Mouse (Mus musculus) limb, embryonic 11.5 days (tissue): ENCODE data around the gene Epn1. TPM values are rescaled to one million over a fixed set of nuclear protein-coding genes. Genes with fewer than 3 reads are reported as not detected.

Source experiments
- ATAC-seq: fragments of 200-750 bp; cut with Nextera tagmentation; 2 replicates; pipeline ENCODE4 v1.8.0; 2017; ENCODE audit warnings: low read depth; ENCODE audit not compliant: insufficient number of reproducible peaks, low FRiP score, low TSS enrichment
- DNase-seq: peaks from one replicate; pipeline ENCODE4 v3.0.0-alpha.2; 2015; ENCODE audit warnings: low spot score
- H3K27ac ChIP-seq: fragments of 300-500 bp; sonication (generic); replicated peaks from 2 replicates; pipeline ENCODE4 v1.5.1; 2014; ENCODE audit warnings: low read depth, mild to moderate bottlenecking, low read length
- H3K27me3 ChIP-seq: fragments of 300-500 bp; sonication (generic); 2 replicates; pipeline ENCODE4 v1.6.1; 2014; ENCODE audit warnings: mild to moderate bottlenecking, low read length, mixed read lengths; ENCODE audit not compliant: control insufficient read depth, insufficient read depth
- H3K36me3 ChIP-seq: fragments of 300-500 bp; sonication (generic); 2 replicates; pipeline ENCODE4 v1.6.1; 2014; ENCODE audit warnings: mild to moderate bottlenecking, low read length, moderate library complexity, mixed read lengths; ENCODE audit not compliant: control insufficient read depth, insufficient read depth
- H3K4me1 ChIP-seq: fragments of 300-500 bp; sonication (generic); 2 replicates; pipeline ENCODE4 v1.6.1; 2014; ENCODE audit warnings: low read length, mixed read lengths; ENCODE audit not compliant: control insufficient read depth, insufficient read depth
- H3K4me2 ChIP-seq: fragments of 300-500 bp; sonication (generic); 2 replicates; pipeline ENCODE4 v1.6.1; 2014; ENCODE audit warnings: low read depth, mild to moderate bottlenecking, moderate library complexity; ENCODE audit not compliant: severe bottlenecking
- H3K4me3 ChIP-seq: fragments of 300-500 bp; sonication (generic); 2 replicates; pipeline ENCODE4 v1.5.1; 2014; ENCODE audit warnings: low read depth, low read length
- H3K9ac ChIP-seq: fragments of 300-500 bp; sonication (generic); 2 replicates; pipeline ENCODE4 v1.6.1; 2014; ENCODE audit warnings: mild to moderate bottlenecking, low read length
- H3K9me3 ChIP-seq: fragments of 300-500 bp; sonication (generic); 2 replicates; pipeline ENCODE4 v1.6.1; 2016; ENCODE audit warnings: low read length; ENCODE audit not compliant: control insufficient read depth
- WGBS: fragments of 180-500 bp; shearing (Covaris S2); extraction: QIAGEN DNeasy Blood & Tissue Kit; methylation state at CpG from one replicate; pipeline ENCODE4 v1.1.7; 2014; 5-methylcytosine and 5-hydroxymethylcytosine counted together
- polyA plus RNA-seq: library from polyadenylated mRNA; unstranded; fragments of >200 nt; fragmentation: Nextera tagmentation; extraction: Ambion mirVana; gene quantifications from 2 replicates; pipeline ENCODE4 v1.2.1, GENCODE M21; 2014

The Epn1 gene
- polyA plus RNA-seq, 1 experiment from 2014 or later, result 62.2 TPM

DNA sequence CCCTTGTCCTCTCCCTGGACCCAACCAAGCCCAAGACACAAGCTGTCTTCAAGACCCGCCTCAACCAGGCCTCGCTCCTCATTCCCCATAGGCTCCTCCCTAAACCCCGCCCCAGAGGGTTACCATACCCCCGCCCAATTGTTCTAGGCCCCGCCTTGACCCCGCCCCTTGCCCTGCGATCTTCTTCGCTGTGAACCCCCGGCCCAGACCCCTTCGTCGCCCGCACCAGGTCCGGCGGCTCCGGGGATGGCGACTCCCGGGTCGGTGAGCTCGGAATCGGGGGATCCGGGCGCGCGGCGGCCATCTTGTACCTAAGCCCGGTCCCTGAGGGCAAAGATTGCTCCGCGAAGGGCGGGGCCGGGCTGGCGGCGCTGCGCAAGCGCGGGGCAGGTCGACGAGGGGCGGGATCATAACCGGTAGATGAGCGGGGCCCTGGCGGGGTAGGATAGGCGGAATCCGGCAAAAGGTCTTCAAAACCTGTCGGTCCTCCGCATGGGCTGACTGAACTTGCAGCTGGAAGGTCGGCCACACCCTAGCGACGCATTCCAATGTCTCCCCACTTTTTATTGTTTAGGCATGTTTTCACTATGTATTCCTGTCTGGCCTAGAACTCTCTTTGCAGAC, 41.8 kb upstream of the Epn1 start, which contains the start of gene Zfp784:
TSS of gene Zfp784 (minus strand) at position 338 of the 624 bp plus-strand sequence.
- Histone ChIP-seq H3K4me1 (no peaks in the 10 kb centered on the region), H3K4me2 (peak within 1 kb of the TSS; percentile 48), H3K9ac (peak within 1 kb of the TSS; percentile 66), H3K9me3 (peaks cover 3% of the 10 kb centered on the region; the same call in 1 of the 2 replicates), H3K36me3 (peaks cover 12% of the 10 kb centered on the region), H3K27me3 (no peaks in the 10 kb centered on the region), H3K4me3 (peak within 1 kb of the TSS; percentile 55), H3K27ac (peak within 1 kb of the TSS; percentile 81)
- DNase-seq (peak; percentile 93), ATAC-seq (peak; percentile 94)
- under 1% methylated on average over 48 of the region's 48 CpGs for WGBS

DNA sequence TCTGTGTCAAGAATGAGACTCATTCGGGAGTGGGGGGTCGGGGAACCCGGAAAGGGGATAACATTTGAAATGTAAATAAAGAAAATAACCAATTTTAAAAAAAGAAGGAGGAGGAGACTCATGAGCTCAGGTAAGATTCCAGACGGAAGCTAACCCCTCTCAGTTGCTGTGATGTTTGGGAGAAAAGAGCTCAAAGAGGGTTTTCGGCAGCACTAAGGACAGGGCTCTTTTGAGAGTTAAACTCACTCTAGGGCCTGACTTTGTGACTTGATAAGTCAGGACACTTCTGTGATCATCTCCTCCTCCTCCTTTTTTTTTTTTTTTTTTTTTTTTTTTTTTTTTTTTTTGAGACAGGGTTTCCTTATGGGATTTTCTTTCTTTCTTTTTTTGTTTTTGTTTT, 41.1 kb upstream of the Epn1 start:
- Histone ChIP-seq H3K4me1 (no peaks in the 10 kb centered on the region), H3K27ac (no peak overlapping the region), H3K27me3 (no peaks in the 10 kb centered on the region), H3K4me3 (peak overlapping the region; percentile 55), H3K36me3 (peaks cover 5% of the 10 kb centered on the region), H3K9me3 (peaks cover 3% of the 10 kb centered on the region; the same call in 1 of the 2 replicates), H3K9ac (peak overlapping the region; percentile 66; the same call in 1 of the 2 replicates), H3K4me2 (peak overlapping the region; percentile 48)
- 45% methylated on average over 5 of the region's 5 CpGs for WGBS
- no peak for DNase-seq
- no peak for ATAC-seq

DNA sequence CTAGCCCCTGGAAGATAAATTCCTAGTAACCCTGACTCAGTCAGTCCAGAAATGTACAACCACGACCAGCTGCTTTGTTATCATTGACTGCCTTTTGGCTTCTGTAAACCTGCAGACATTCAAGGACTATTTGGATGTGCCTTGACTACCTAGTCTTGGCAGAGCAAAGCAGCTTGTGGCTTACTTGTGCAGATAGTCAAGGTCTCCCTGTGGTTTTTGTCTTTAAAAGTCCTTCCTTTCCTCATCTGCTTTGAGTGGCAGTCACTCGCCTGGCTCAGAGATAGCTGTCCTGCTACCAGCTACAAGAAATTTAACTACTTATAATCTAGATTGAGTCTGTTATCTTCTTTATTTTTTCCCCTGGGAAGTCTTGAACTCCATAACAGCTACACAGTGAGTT, 35.1 kb upstream of the Epn1 start:
- no peak overlapping the region for H3K27ac ChIP-seq
- H3K9ac ChIP-seq, result no peak overlapping the region
- ATAC-seq (no peak), DNase-seq (no peak)
- no peaks in the 10 kb centered on the region for H3K4me1 ChIP-seq
- 83% methylated on average over 2 of the region's 2 CpGs for WGBS
- H3K27me3 ChIP-seq, result no peaks in the 10 kb centered on the region
- no peaks in the 10 kb centered on the region for H3K9me3 ChIP-seq
- H3K4me2 ChIP-seq, result no peak overlapping the region
- no peaks in the 10 kb centered on the region for H3K36me3 ChIP-seq
- H3K4me3 ChIP-seq, result no peak overlapping the region

DNA sequence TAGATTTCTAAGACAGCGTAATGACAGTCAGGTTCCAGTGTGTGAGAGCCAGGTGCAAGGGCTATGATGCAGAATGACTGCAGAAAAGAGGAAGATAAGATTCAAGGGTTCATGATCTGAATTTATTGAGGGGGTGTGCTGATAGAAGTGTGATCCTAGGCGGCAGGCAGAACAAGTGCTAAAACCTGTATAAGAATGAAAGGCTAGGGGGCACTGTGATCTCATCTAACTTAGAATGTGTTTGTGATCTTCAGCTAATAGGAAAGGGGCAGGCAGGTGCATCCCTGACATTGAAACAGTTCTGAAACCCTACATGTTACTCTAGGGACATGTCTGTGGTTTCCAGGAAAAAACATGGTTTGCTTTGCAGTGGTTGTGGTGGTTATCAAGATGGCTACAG, 33.9 kb upstream of the Epn1 start:
- DNase-seq (no peak), ATAC-seq (no peak)
- no peak overlapping the region for H3K4me2 ChIP-seq

DNA sequence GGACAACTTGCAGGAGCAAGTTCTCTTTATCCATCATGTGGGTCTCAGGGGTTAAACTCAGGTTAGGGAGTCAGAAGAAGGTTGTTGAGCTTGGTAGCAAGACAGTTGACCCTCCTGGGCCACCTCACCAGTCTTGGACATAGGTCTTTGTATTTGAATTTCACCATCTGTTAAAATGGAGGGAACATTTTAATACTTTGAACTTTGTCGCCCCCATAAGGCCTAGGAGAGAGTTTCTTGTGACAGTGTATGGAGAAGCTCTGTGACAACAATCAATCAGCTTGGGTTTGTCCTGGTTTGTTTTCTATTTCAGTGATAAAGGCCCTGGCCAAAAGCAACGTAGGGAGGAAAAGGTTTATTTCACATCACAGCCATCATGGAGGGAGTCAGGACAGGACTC, 32.7 kb upstream of the Epn1 start:
- H3K9me3 ChIP-seq, result no peaks in the 10 kb centered on the region
- WGBS, result 37% methylated on average over 2 of the region's 2 CpGs
- no peaks in the 10 kb centered on the region for H3K36me3 ChIP-seq
- peaks cover 6% of the 10 kb centered on the region for H3K27me3 ChIP-seq
- no peak overlapping the region for H3K9ac ChIP-seq
- H3K4me1 ChIP-seq, result peaks cover 3% of the 10 kb centered on the region
- no peak overlapping the region for H3K4me2 ChIP-seq
- H3K27ac ChIP-seq, result no peak overlapping the region
- DNase-seq (no peak), ATAC-seq (no peak)
- H3K4me3 ChIP-seq, result no peak overlapping the region

More for the DNA sequence above, 33.9 kb upstream of the Epn1 start:
- no peak overlapping the region for H3K4me3 ChIP-seq
- no peaks in the 10 kb centered on the region for H3K27me3 ChIP-seq
- WGBS, result 65% methylated on average over 2 of the region's 2 CpGs
- H3K36me3 ChIP-seq, result no peaks in the 10 kb centered on the region
- H3K9ac ChIP-seq, result no peak overlapping the region
- no peaks in the 10 kb centered on the region for H3K9me3 ChIP-seq
- H3K27ac ChIP-seq, result no peak overlapping the region
- no peaks in the 10 kb centered on the region for H3K4me1 ChIP-seq

DNA sequence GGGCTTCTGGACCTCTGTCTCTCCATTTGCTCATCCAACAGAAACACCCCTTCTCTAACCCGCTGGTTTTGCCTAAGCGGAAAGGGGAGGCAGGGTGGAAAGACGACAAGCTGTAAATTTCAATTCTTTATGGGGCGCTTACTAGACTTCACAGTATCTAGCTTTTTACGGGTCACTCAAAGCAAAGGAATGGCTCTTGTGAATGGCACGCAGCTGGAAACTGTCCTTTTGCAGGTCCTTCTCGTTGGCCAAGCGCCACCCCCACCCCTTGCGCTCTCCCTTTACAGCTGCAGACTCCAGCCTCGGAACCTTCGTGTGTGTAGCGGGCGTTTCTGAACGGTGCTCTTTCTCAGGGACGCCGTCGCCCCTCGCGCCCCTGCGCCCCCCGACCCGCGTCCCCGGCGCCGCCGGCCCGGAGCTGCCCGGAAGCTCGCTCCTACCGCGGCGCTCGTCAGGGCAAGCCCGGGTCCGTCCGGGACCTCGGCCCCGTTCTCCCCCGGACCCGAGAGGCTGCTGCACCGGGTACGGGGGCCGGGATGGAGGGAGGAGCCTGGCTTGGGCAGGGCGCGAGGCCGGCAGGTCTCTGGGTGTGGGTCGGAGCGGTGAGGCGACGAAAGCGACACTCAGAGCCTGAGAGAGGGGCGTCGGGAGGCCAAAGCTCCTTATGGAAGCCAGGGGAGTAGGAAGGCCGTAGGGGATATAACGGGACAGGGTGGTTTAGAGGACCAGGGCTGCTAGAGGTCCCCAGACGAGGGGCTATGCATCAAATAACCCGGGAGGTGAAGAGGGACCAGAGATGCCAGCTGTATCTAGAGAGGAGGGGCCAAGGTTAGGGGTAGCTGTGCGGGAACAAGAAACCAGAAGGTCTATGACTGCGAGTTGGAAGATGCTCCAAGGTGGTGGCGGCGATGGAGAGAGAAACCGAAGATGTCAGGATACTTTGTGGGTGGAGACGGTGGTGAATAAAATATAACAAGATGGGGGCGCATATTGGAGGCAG, 28.5 kb upstream of the Epn1 start, which contains the start of gene Zfp580:
TSS of gene Zfp580 (plus strand) at position 346 of the 1,000 bp plus-strand sequence.
- Histone ChIP-seq H3K36me3 (no peaks in the 10 kb centered on the region), H3K9ac (peak within 1 kb of the TSS; percentile 72), H3K4me3 (peak within 1 kb of the TSS; percentile 64), H3K4me1 (peaks cover 12% of the 10 kb centered on the region), H3K4me2 (peak within 1 kb of the TSS; percentile 90), H3K27ac (no peak within 1 kb of the TSS), H3K27me3 (peaks cover 46% of the 10 kb centered on the region), H3K9me3 (no peaks in the 10 kb centered on the region)
- DNase-seq (peak; percentile 91), ATAC-seq (peak; percentile 61)
- under 1% methylated on average over 65 of the region's 65 CpGs for WGBS

DNA sequence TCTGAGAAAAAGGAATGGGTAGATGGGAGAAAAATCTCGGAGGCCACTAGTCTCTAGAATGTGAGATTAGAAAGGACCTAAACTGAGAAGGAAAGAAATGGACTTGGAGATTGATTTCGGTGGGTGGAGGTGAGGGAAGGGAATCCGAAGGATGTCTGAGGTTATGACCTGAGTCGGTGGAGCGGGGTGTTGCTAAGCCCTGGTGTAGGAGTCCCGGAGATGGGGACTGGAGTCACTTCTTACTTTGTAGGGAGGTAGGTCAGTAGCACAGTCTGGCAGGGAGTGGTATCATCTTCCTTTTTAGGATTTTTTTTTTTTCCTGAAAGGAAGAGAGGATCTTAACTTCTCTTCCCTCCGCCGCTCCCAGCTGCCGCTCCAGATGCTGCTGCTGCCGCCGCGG, 27.6 kb upstream of the Epn1 start:
- Histone ChIP-seq H3K9me3 (peaks cover 3% of the 10 kb centered on the region; the same call in 1 of the 2 replicates), H3K4me1 (peaks cover 12% of the 10 kb centered on the region), H3K4me2 (peak overlapping the region; percentile 90), H3K9ac (no peak overlapping the region; the same call in 1 of the 2 replicates), H3K27me3 (peaks cover 55% of the 10 kb centered on the region), H3K4me3 (peak overlapping the region; percentile 64), H3K36me3 (no peaks in the 10 kb centered on the region), H3K27ac (no peak overlapping the region)
- ATAC-seq (no peak), DNase-seq (peak; percentile 27)
- 7% methylated on average over 12 of the region's 12 CpGs for WGBS

DNA sequence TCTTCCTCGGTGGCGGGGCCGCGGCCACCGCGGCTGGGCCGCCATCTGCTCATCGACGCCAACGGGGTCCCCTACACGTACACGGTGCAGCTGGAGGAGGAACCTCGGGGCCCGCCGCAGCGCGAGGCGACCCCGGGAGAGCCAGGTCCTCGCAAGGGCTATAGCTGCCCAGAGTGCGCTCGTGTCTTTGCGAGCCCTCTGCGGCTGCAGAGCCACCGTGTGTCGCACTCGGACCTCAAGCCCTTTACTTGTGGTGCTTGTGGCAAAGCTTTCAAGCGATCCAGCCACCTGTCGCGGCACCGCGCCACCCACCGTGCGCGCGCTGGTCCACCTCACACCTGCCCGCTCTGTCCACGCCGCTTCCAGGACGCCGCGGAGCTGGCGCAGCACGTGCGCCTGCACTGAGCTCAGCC, 27.1 kb upstream of the Epn1 start:
- ATAC-seq (0 out of 2 replicates have a peak, but pooled peaks have one; percentile 23), DNase-seq (peak; percentile 23)
- Histone ChIP-seq H3K36me3 (no peaks in the 10 kb centered on the region), H3K4me2 (peak overlapping the region; percentile 90), H3K9me3 (peaks cover 5% of the 10 kb centered on the region; the same call in 1 of the 2 replicates), H3K4me1 (peaks cover 12% of the 10 kb centered on the region), H3K27ac (no peak overlapping the region), H3K9ac (peak overlapping the region; percentile 30; the same call in 1 of the 2 replicates), H3K27me3 (peaks cover 60% of the 10 kb centered on the region), H3K4me3 (peak overlapping the region; percentile 64)
- 2% methylated on average over 45 of the region's 45 CpGs for WGBS
